In genomic region chr17:28512696-28513095, GRCm38 (mm10) we compare ENCODE assay signal across 8 mouse cellular contexts. TPM values are rescaled to one million over a fixed set of nuclear protein-coding genes. Genes with fewer than 3 reads are reported as not detected.
DNase-seq lines count a peak whose midpoint lies in the region; ATAC-seq and TF ChIP-seq lines count a peak whose summit lies in the region.

No protein-coding gene starts in this region.

- TF ChIP-seq CTCF in spleen, adult 2 months (IDR thresholded peaks at IDR 0.05; ENCODE audit: extremely low read depth, insufficient read depth, insufficient read length, insufficient replicate concordance), result no peak

- H3K4me3 ChIP-seq in spleen, adult 2 months (ENCODE audit: extremely low read depth, insufficient read depth, insufficient read length), result no peak overlapping the region
- no peak overlapping the region for H3K4me3 ChIP-seq in stomach, embryonic 15.5 days (replicated peaks)

- 76% methylated on average over 6 of the region's 6 CpGs for WGBS in spleen, adult 2 months
- 35% methylated on average over 6 of the region's 6 CpGs for WGBS in stomach, embryonic 15.5 days

- no peak for TF ChIP-seq POLR2A in spleen, adult 2 months (IDR thresholded peaks at IDR 0.05; ENCODE audit: low read depth, low read length)

- H3K4me1 ChIP-seq in spleen, adult 2 months (ENCODE audit: control insufficient read depth, insufficient read depth, insufficient read length), result peaks cover 50% of the 10 kb centered on the region; the same call in 1 of the 2 replicates
- H3K4me1 ChIP-seq in stomach, embryonic 15.5 days, result peaks cover 35% of the 10 kb centered on the region

- H3K36me3 ChIP-seq in spleen, adult 2 months (ENCODE audit: control insufficient read depth, insufficient read depth, low read length), result no peaks in the 10 kb centered on the region
- H3K36me3 ChIP-seq in stomach, embryonic 15.5 days, result no peaks in the 10 kb centered on the region

- H3K27me3 ChIP-seq in spleen, adult 2 months (ENCODE audit: control insufficient read depth, insufficient read depth, low read length), result no peaks in the 10 kb centered on the region
- H3K27me3 ChIP-seq in stomach, embryonic 15.5 days (replicated peaks), result no peaks in the 10 kb centered on the region

- DNase-seq in spleen, adult 2 months (ENCODE audit: low read depth in 1 of 2, low spot score in 2 of 2), result no peak
- no peak for DNase-seq in spleen, adult 12 weeks (ENCODE audit: low spot score)
- peak; percentile 89 for DNase-seq in heart, adult 8-10 months (ENCODE audit: low spot score)
- DNase-seq in kidney, postnatal 36 days, result peak; percentile 89 to 97
- DNase-seq in embryo, embryonic 10.5 days (ENCODE audit: low spot score), result no peak
- DNase-seq in right cerebral cortex, postnatal 14 days, result no peak
- DNase-seq in natural killer cell, adult 2 months (ENCODE audit: low spot score in 2 of 2), result no peak

- no peaks in the 10 kb centered on the region for H3K9me3 ChIP-seq in stomach, embryonic 15.5 days

- peak overlapping the region; percentile 53 for H3K27ac ChIP-seq in spleen, adult 2 months (ENCODE audit: insufficient read depth, low read length)
- peak overlapping the region; percentile 38 for H3K27ac ChIP-seq in stomach, embryonic 15.5 days

- H3K9ac ChIP-seq in stomach, embryonic 15.5 days, result 0 out of 2 replicates have a peak overlapping the region, but pooled peaks have one; percentile 8

- ATAC-seq in stomach, embryonic 15.5 days (ENCODE audit: insufficient read depth, low FRiP score, low read depth), result peak; percentile 24; the same call in 1 of the 2 replicates

- no peak overlapping the region for H3K4me2 ChIP-seq in stomach, embryonic 15.5 days

RNA-seq across cellular contexts. Expression of gene Fkbp5, which starts 4.6 kb away (rescaled TPM):
- 26.1 and 29.7 TPM in 2 replicates for polyA plus RNA-seq in spleen, adult 2 months (2012; rRNA removed)
- 10 to 100 TPM; 31.0 to 46.7 (median 38.3) TPM for total RNA-seq in heart, adult 8-10 months (2022)
- 24.1 and 24.6 TPM in 2 replicates for polyA plus RNA-seq in stomach, embryonic 15.5 days (2015; fragmentation: Nextera tagmentation; extraction: Ambion mirVana)

RNA-seq across cellular contexts. Expression of gene Armc12, which starts 17.9 kb away (rescaled TPM):
- 0.25 and 0.32 TPM in 2 replicates for polyA plus RNA-seq in spleen, adult 2 months (2012; rRNA removed)
- not detected for total RNA-seq in heart, adult 8-10 months (2022)
- not detected in 2 replicates for polyA plus RNA-seq in stomach, embryonic 15.5 days (2015; fragmentation: Nextera tagmentation; extraction: Ambion mirVana)

RNA-seq across cellular contexts. Expression of gene Clpsl2, which starts 36.5 kb away (rescaled TPM):
- polyA plus RNA-seq in spleen, adult 2 months (2012; rRNA removed), result not detected in 2 replicates
- not detected for total RNA-seq in heart, adult 8-10 months (2022)
- not detected in 2 replicates for polyA plus RNA-seq in stomach, embryonic 15.5 days (2015; fragmentation: Nextera tagmentation; extraction: Ambion mirVana)

RNA-seq across cellular contexts. Expression of gene Clps, which starts 47.9 kb away (rescaled TPM):
- polyA plus RNA-seq in spleen, adult 2 months (2012; rRNA removed), result 8,275 and 8,966 TPM in 2 replicates
- not detected for total RNA-seq in heart, adult 8-10 months (2022)
- polyA plus RNA-seq in stomach, embryonic 15.5 days (2015; fragmentation: Nextera tagmentation; extraction: Ambion mirVana), result 3,221 and 3,572 TPM in 2 replicates

Comparison
In these comparisons a context has a peak if more than half of its experiments do, and no peak if none do; other contexts are left out.
1. DNase-seq: peak in heart, adult 8-10 months (single experiment) and kidney, postnatal 36 days (2 of 2); none in spleen, adult 2 months (0 of 2), spleen, adult 12 weeks (single experiment), embryo, embryonic 10.5 days (single experiment), right cerebral cortex, postnatal 14 days (single experiment) and natural killer cell, adult 2 months (0 of 2).